Mouse (Mus musculus): Measurements from ENCODE around the gene Vangl2.
A peak's percentile ranks its signal among the peaks of the same experiment; 100 is the strongest.
"Not testable (repeated sequence)": the region's sequence is repeated elsewhere in the genome, so short reads cannot be mapped to it uniquely, and the experiment has no call there.

Vangl2 gene

DNA sequence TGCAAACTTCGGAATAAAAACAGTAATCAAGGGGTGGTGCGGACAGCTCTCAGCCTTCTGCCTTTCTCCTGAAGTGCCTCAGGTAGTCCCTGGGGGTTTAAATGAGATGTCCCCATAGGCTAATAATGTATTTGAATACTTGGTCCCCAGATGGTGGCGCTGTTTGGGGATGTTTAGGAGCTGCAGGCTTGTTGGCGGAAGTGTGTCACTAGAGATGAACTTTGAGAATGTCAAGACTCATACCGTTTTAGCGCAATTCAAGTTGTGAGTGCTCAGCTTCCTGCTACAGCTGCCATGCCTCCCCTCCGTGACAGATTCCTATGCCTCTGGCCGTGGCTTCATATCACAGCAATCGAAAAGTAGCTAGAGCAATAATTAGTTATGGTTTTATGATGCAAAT, 52.9 kb downstream of the Vangl2 start:
- no peaks in the 10 kb centered on the region for H3K36me3 ChIP-seq (ENCODE audit: control insufficient read depth, insufficient read depth, low read length, poor library complexity, severe bottlenecking)
- no peaks in the 10 kb centered on the region for H3K27me3 ChIP-seq (ENCODE audit: control insufficient read depth, insufficient read depth, low read length, poor library complexity, severe bottlenecking)
- no peak for DNase-seq (ENCODE audit: low read depth, low spot score)

DNA sequence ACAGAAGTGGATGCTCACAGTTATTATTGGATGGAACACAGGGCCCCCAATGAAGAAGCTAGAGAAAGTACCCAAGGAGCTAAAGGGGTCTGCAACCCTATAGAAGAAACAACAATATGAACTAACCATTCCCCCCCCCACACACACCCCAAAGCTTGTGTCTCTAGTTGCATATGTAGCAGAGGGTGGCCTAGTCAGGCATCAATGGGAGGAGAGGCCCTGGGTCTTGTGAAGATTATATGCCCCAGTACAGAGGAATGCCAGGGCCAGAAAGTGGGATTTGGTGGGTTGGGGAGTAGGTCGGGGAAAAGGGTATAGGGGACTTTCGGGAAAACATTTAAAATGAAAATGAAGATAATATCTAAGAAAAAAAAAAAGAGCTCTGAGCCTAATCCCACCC, 53.9 kb downstream of the Vangl2 start:
- not testable (repeated sequence) for H3K27me3 ChIP-seq (ENCODE audit: control insufficient read depth, insufficient read depth, low read length, poor library complexity, severe bottlenecking); DNase-seq (ENCODE audit: low read depth, low spot score); H3K36me3 ChIP-seq (ENCODE audit: control insufficient read depth, insufficient read depth, low read length, poor library complexity, severe bottlenecking)

DNA sequence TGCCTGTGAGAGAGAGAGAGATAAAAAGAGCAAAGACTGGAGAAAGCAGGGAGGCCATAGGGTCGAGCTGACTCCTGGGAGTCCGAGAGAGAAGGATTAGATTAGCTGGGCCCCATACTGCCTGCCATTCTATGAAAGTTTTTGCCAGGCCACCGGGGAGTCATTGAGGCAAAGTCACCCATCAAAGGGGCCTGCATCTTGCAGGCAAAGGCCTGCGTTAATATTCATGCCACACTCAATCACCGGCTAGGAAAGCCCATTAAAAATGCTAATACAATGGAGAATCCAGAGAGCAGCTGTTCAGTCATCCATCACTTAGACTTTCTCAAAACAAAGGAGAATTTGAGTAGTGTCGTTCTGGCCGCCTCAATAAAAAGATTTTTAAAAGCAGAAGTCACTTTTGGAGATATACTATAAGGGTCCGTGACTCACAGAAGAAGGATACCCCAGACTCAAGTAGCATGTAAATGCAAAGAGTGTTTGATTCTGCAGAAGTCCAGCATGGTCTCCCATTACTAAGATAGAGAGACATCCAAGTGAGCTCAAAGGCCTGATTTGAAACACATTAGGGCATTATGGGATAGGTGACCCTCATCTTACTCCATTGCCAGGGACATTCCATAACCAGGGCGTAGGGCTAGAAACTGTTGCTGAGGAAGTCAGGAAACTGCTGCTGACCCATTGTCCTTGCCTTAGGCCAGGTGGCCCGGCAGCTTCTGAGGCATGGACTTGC, 57.2 kb downstream of the Vangl2 start:
- no peak for DNase-seq (ENCODE audit: low read depth, low spot score)
- Histone ChIP-seq H3K36me3 (ENCODE audit: control insufficient read depth, insufficient read depth, low read length, poor library complexity, severe bottlenecking) (no peaks in the 10 kb centered on the region), H3K27me3 (ENCODE audit: control insufficient read depth, insufficient read depth, low read length, poor library complexity, severe bottlenecking) (no peaks in the 10 kb centered on the region)

DNA sequence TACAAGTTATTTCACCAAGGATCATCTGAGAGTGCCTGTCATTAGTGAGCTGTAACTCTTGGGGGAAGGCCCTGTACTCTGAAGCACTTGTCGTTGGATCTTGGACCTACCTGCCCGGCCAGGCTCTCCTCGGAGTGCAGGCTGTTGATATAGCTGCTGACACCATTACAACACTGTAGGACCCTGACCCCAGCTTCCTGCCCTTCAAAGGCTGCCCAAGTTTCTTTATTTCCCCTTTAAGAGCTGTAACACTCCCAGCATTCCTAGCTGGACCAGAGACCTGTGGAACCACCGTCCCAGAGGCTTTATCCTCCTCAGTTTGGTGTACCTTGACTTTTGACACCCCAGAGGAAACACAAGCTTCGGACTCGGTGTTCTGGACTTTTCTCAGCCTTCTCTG, 59.0 kb downstream of the Vangl2 start:
- Histone ChIP-seq H3K36me3 (ENCODE audit: control insufficient read depth, insufficient read depth, low read length, poor library complexity, severe bottlenecking) (no peaks in the 10 kb centered on the region), H3K27me3 (ENCODE audit: control insufficient read depth, insufficient read depth, low read length, poor library complexity, severe bottlenecking) (no peaks in the 10 kb centered on the region)
- no peak for DNase-seq (ENCODE audit: low read depth, low spot score)

DNA sequence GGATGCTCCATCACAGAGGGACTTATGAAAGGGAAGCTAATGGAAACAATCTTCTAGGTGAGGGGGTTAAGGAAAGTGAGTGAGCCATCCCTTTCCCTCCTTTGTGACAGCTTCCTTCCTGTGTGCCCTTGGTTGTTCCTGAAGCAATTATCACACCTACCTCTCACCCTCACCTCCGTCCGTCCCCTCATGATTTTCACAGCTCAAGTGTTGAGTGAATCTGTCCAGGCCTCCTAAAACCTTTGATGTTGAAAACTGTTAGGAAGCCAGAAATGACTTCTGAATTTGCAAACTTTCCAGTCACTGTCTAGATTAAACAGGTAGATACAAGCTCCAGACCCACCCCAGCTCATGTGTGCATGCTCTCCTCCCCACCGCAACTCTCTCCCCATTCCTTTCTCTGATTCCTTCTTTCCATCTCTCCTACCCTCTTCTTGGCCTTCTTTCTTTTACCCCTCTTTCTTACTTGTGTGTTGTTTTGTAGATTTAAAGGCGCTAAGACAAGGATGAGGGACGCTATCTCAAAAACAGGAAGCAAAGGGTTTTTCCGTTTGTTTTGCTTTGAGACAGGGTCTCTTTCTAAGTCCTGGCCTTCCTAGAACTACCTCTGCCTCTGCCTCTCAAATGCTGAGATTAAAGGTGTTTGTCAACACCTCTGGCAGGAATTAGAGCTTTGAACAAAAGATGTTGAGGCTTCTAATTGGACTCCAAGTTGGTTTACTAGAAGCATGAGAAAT, 62.0 kb downstream of the Vangl2 start:
- Histone ChIP-seq H3K27me3 (ENCODE audit: control insufficient read depth, insufficient read depth, low read length, poor library complexity, severe bottlenecking) (no peaks in the 10 kb centered on the region), H3K36me3 (ENCODE audit: control insufficient read depth, insufficient read depth, low read length, poor library complexity, severe bottlenecking) (no peaks in the 10 kb centered on the region)
- DNase-seq (ENCODE audit: low read depth, low spot score) = no peak

DNA sequence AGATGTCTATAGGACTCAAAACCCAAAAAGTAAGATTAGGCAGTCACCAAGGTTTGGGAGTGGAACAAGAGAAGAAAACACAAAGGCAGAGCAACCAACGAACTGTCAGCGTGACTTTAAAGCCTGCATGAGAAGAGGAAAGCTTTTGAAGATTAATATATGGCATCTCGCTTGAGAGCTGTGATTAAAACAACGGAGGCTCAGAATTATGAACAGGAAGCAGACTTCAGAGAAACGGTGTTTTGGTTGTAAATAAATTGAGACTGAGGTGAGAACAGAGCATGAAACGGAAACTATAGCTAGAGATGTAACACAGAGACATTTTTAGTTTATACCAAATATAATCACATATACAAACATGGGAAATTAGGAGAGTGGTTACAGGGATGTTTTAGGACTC, 64.6 kb downstream of the Vangl2 start:
- no peak for DNase-seq (ENCODE audit: low read depth, low spot score)
- Histone ChIP-seq H3K27me3 (ENCODE audit: control insufficient read depth, insufficient read depth, low read length, poor library complexity, severe bottlenecking) (no peaks in the 10 kb centered on the region), H3K36me3 (ENCODE audit: control insufficient read depth, insufficient read depth, low read length, poor library complexity, severe bottlenecking) (no peaks in the 10 kb centered on the region)

DNA sequence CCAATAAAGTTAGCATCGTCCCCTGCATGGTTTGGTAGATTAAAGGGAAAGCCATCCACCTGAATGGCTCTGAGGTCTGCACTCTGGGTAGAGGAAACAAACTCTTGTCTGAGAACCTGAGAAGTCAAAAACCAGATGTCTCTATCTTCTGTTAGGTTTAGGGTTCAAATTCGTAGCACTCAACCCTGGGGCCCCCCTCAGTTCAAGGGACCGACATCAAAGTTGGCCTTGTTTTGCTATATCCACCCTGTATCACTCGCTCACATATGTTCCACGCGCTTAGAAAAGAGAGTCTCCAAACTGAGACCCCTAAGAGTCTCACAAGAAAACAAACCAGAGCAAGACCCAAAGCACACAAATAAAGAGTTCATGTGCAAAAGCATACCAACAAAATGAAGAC, 66.5 kb downstream of the Vangl2 start:
- Histone ChIP-seq H3K36me3 (ENCODE audit: control insufficient read depth, insufficient read depth, low read length, poor library complexity, severe bottlenecking) (no peaks in the 10 kb centered on the region), H3K27me3 (ENCODE audit: control insufficient read depth, insufficient read depth, low read length, poor library complexity, severe bottlenecking) (no peaks in the 10 kb centered on the region)
- DNase-seq (ENCODE audit: low read depth, low spot score) = no peak

DNA sequence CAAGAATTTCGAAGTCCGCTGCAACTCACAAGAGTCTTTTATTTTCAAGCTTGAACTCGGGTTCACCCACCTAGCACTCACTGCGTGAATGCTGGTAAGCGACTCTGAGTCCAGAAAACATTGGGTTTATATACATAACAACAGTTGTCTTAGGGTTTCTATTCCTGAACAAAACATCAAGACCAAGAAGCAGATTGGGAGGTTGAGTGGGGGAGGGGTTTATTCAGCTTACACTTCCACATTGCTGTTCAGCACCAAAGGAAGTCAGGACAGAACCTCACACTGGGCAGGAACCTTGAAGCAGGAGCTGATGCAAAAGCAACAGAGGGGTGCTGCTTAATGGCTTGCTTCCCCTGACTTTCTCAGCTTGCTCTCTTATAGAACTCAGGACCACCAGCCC, 67.5 kb downstream of the Vangl2 start:
- no peak for DNase-seq (ENCODE audit: low read depth, low spot score)
- Histone ChIP-seq H3K27me3 (ENCODE audit: control insufficient read depth, insufficient read depth, low read length, poor library complexity, severe bottlenecking) (no peaks in the 10 kb centered on the region), H3K36me3 (ENCODE audit: control insufficient read depth, insufficient read depth, low read length, poor library complexity, severe bottlenecking) (no peaks in the 10 kb centered on the region)

DNA sequence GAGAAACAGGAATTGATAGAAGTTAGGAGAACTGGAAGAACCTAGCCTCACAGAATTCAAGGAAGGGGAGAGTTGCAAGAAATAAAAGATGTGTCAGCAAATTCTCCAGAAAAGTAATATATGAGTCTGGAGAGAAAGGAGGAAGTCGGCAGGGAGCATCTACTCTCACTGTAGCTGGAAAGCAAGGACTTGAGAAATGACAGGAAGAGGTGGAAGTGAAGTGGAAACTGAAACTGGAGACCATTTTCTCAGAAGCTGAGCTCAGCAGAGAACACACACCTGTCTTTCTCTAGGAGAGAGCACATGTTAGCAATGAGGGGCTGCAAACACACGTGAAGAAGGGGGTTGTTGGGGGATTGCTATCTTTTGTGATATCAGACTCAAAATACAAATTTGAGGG, 70.8 kb downstream of the Vangl2 start:
- no peaks in the 10 kb centered on the region for H3K27me3 ChIP-seq (ENCODE audit: control insufficient read depth, insufficient read depth, low read length, poor library complexity, severe bottlenecking)
- peak; percentile 42 for DNase-seq (ENCODE audit: low read depth, low spot score)
- H3K36me3 ChIP-seq (ENCODE audit: control insufficient read depth, insufficient read depth, low read length, poor library complexity, severe bottlenecking) = no peaks in the 10 kb centered on the region

DNA sequence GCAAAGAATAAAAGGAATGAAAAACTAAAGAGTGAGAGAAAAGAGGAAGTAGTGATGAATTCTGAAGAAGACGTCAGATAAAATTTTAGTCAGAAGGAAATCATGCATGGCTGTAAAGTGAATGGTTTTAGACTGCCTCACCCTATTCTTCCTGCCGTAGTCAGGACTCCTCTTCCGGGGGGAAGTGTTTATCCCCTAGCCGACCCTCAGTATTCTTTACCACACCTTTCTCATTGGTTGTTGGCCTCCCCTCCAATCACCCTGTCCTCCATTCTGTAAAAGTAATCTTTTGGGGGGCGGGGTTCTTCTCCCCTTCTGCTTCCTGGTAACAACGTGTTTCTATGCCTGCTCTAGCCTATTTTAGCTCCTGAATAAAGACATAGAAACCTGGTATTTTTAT, 73.2 kb downstream of the Vangl2 start:
- DNase-seq (ENCODE audit: low read depth, low spot score) = peak; percentile 74
- no peaks in the 10 kb centered on the region for H3K27me3 ChIP-seq (ENCODE audit: control insufficient read depth, insufficient read depth, low read length, poor library complexity, severe bottlenecking)
- 0 out of 2 replicates have a peak, but pooled peaks cover 2% of the 10 kb centered on the region for H3K36me3 ChIP-seq (ENCODE audit: control insufficient read depth, insufficient read depth, low read length, poor library complexity, severe bottlenecking)
